Mouse (Mus musculus) heart, embryonic 12.5 days (tissue): ENCODE data around the gene Rpl7a. TPM values are rescaled to one million over a fixed set of nuclear protein-coding genes. Genes with fewer than 3 reads are reported as not detected.

Experiments used
- ATAC-seq: fragments of 200-750 bp; cut with Nextera tagmentation; 2 replicates; pipeline ENCODE4 v1.8.0; 2017; ENCODE audit warnings: moderate TSS enrichment, moderate library complexity; ENCODE audit not compliant: insufficient number of reproducible peaks, low FRiP score
- H3K27ac ChIP-seq: fragments of 300-500 bp; sonication (generic); 2 replicates; pipeline ENCODE4 v1.5.1; 2016; ENCODE audit warnings: mild to moderate bottlenecking, moderate library complexity; ENCODE audit not compliant: poor library complexity, severe bottlenecking
- H3K27me3 ChIP-seq: fragments of 300-500 bp; sonication (generic); replicated peaks from 2 replicates; pipeline ENCODE4 v1.6.1; 2016; ENCODE audit warnings: mild to moderate bottlenecking, moderate library complexity
- H3K36me3 ChIP-seq: fragments of 300-500 bp; sonication (generic); 2 replicates; pipeline ENCODE4 v1.6.1; 2016; ENCODE audit warnings: mild to moderate bottlenecking, moderate library complexity
- H3K4me1 ChIP-seq: fragments of 300-500 bp; sonication (generic); replicated peaks from 2 replicates; pipeline ENCODE4 v1.6.1; 2016; ENCODE audit warnings: mild to moderate bottlenecking
- H3K4me2 ChIP-seq: fragments of 300-500 bp; sonication (generic); 2 replicates; pipeline ENCODE4 v1.6.1; 2016; ENCODE audit warnings: mild to moderate bottlenecking, moderate library complexity
- H3K4me3 ChIP-seq: fragments of 300-500 bp; sonication (generic); 2 replicates; pipeline ENCODE4 v1.5.1; 2016; ENCODE audit warnings: mild to moderate bottlenecking
- H3K9ac ChIP-seq: fragments of 300-500 bp; sonication (generic); 2 replicates; pipeline ENCODE4 v1.6.1; 2016; ENCODE audit warnings: mild to moderate bottlenecking, moderate library complexity
- H3K9me3 ChIP-seq: fragments of 300-500 bp; sonication (generic); replicated peaks from 2 replicates; pipeline ENCODE4 v1.6.1; 2016; ENCODE audit warnings: mild to moderate bottlenecking, moderate library complexity
- WGBS: fragments of 180-500 bp; shearing (Covaris S2); methylation state at CpG from one replicate; pipeline ENCODE4 v1.1.7; 2016; 5-methylcytosine and 5-hydroxymethylcytosine counted together
- polyA plus RNA-seq: library from polyadenylated mRNA; unstranded; fragments of >200 nt; fragmentation: Nextera tagmentation; extraction: Ambion mirVana; gene quantifications from 2 replicates; pipeline ENCODE4 v1.2.1, GENCODE M21; 2016

Gene Rpl7a
- polyA plus RNA-seq, 1 experiment from 2014 or later = 333 TPM

DNA sequence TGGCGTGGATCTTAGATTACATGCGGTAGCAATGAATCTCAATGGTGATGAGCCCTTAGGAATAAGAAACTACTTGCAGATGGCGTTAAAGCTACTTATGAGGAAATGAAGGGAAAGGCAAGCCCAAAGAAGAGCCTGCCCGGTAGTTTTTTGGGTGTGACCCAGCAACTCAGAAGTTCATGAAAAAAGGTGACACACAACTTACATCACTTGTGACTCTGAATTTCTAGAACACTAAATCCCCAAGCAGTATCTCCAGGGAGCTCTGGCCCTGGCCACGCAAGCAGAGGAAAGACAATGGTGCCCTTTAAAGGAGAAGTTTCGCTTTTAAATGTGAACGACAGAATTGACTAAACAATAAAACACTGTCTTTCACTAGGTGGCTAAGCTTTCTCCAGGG, 7.3 kb upstream of the Rpl7a start:
- peaks cover 56% of the 10 kb centered on the region for H3K36me3 ChIP-seq
- no peak for ATAC-seq
- WGBS = 13% methylated on average over 7 of the region's 7 CpGs
- H3K9me3 ChIP-seq = no peaks in the 10 kb centered on the region
- H3K4me2 ChIP-seq = peak overlapping the region; percentile 83
- peaks cover 21% of the 10 kb centered on the region for H3K4me1 ChIP-seq
- peak overlapping the region; percentile 89 for H3K4me3 ChIP-seq
- no peaks in the 10 kb centered on the region for H3K27me3 ChIP-seq
- H3K27ac ChIP-seq = peak overlapping the region; percentile 79
- H3K9ac ChIP-seq = peak overlapping the region; percentile 84

GRCm38 (mm10) chr2:26905936-26906335, 4.6 kb upstream of the Rpl7a start:
- H3K36me3 ChIP-seq = peaks cover 39% of the 10 kb centered on the region
- WGBS = 93% methylated on average over 2 of the region's 2 CpGs
- ATAC-seq = no peak
- H3K9me3 ChIP-seq = no peaks in the 10 kb centered on the region
- H3K4me3 ChIP-seq = no peak overlapping the region
- H3K4me2 ChIP-seq = no peak overlapping the region
- no peak overlapping the region for H3K9ac ChIP-seq
- peaks cover 36% of the 10 kb centered on the region for H3K4me1 ChIP-seq
- no peaks in the 10 kb centered on the region for H3K27me3 ChIP-seq
- H3K27ac ChIP-seq = no peak overlapping the region

- no peak for ATAC-seq
- Histone ChIP-seq H3K9ac (no peak overlapping the region), H3K27me3 (no peaks in the 10 kb centered on the region), H3K4me3 (no peak overlapping the region), H3K27ac (no peak overlapping the region), H3K36me3 (peaks cover 40% of the 10 kb centered on the region), H3K4me1 (peaks cover 34% of the 10 kb centered on the region), H3K4me2 (no peak overlapping the region), H3K9me3 (no peaks in the 10 kb centered on the region)
- 92% methylated on average over 3 of the region's 3 CpGs for WGBS
Measured at GRCm38 (mm10) chr2:26906431-26906830, 4.1 kb upstream of the Rpl7a start.

- peaks cover 47% of the 10 kb centered on the region for H3K36me3 ChIP-seq
- no peak overlapping the region for H3K4me2 ChIP-seq
- H3K9ac ChIP-seq = no peak overlapping the region
- H3K27ac ChIP-seq = no peak overlapping the region
- peaks cover 34% of the 10 kb centered on the region for H3K4me1 ChIP-seq
- no peak overlapping the region for H3K4me3 ChIP-seq
- H3K9me3 ChIP-seq = no peaks in the 10 kb centered on the region
- no peak for ATAC-seq
- WGBS = 58% methylated on average over 4 of the region's 4 CpGs
- H3K27me3 ChIP-seq = no peaks in the 10 kb centered on the region
Measured at GRCm38 (mm10) chr2:26907109-26907508, 3.5 kb upstream of the Rpl7a start.

- Histone ChIP-seq H3K4me2 (peak overlapping the region; percentile 95), H3K36me3 (peaks cover 64% of the 10 kb centered on the region), H3K27me3 (no peaks in the 10 kb centered on the region), H3K9ac (peak overlapping the region; percentile 58), H3K4me1 (peaks cover 37% of the 10 kb centered on the region), H3K9me3 (no peaks in the 10 kb centered on the region), H3K4me3 (peak overlapping the region; percentile 79), H3K27ac (no peak overlapping the region)
- ATAC-seq = no peak
- WGBS = 77% methylated on average over 18 of the region's 18 CpGs
Measured at GRCm38 (mm10) chr2:26908710-26909386, 1.7 kb upstream of the Rpl7a start.

DNA sequence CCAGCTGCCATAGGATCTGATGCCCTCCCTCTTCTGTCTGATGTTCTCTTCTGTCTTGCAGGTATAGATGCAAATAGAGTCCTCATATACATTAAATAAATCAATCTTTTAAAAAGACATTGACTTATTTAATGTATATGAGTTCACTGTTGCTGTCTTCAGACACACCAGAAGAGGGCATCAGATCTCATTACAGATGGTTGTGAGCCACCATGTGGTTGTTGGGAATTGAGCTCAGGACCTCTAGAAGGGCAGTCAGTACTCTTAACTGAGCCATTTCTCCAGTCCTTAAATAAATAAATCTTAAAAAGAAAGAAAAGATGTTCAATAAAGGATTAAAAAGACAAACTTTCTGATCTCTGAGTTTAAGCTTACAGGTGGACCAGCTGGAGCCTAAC, 1.2 kb upstream of the Rpl7a start:
- Histone ChIP-seq H3K27me3 (no peaks in the 10 kb centered on the region), H3K27ac (peak overlapping the region; percentile 86; the same call in 1 of the 2 replicates), H3K4me3 (peak overlapping the region; percentile 79), H3K9ac (peak overlapping the region; percentile 84), H3K4me1 (peaks cover 34% of the 10 kb centered on the region), H3K36me3 (peaks cover 66% of the 10 kb centered on the region), H3K4me2 (peak overlapping the region; percentile 95), H3K9me3 (no peaks in the 10 kb centered on the region)
- ATAC-seq = no peak

- H3K9me3 ChIP-seq = no peaks in the 10 kb centered on the region
- H3K4me2 ChIP-seq = peak overlapping the region; percentile 95
- H3K4me3 ChIP-seq = peak overlapping the region; percentile 79
- H3K36me3 ChIP-seq = peaks cover 55% of the 10 kb centered on the region
- peak; percentile 56 for ATAC-seq
- H3K27me3 ChIP-seq = no peaks in the 10 kb centered on the region
- H3K9ac ChIP-seq = peak overlapping the region; percentile 96
- peaks cover 44% of the 10 kb centered on the region for H3K4me1 ChIP-seq
- H3K27ac ChIP-seq = peak overlapping the region; percentile 91
- 1% methylated on average over 37 of the region's 37 CpGs for WGBS
Measured at GRCm38 (mm10) chr2:26910994-26911765, 616 bp downstream of the Rpl7a start.

- WGBS = 80% methylated on average over 5 of the region's 5 CpGs
- peak overlapping the region; percentile 95 for H3K4me2 ChIP-seq
- no peaks in the 10 kb centered on the region for H3K27me3 ChIP-seq
- H3K4me3 ChIP-seq = peak overlapping the region; percentile 79
- peaks cover 44% of the 10 kb centered on the region for H3K36me3 ChIP-seq
- H3K9ac ChIP-seq = peak overlapping the region; percentile 96
- H3K4me1 ChIP-seq = peaks cover 51% of the 10 kb centered on the region
- no peak for ATAC-seq
- no peak overlapping the region for H3K27ac ChIP-seq
- no peaks in the 10 kb centered on the region for H3K9me3 ChIP-seq
Measured at GRCm38 (mm10) chr2:26912253-26912770, 1.7 kb downstream of the Rpl7a start.

DNA sequence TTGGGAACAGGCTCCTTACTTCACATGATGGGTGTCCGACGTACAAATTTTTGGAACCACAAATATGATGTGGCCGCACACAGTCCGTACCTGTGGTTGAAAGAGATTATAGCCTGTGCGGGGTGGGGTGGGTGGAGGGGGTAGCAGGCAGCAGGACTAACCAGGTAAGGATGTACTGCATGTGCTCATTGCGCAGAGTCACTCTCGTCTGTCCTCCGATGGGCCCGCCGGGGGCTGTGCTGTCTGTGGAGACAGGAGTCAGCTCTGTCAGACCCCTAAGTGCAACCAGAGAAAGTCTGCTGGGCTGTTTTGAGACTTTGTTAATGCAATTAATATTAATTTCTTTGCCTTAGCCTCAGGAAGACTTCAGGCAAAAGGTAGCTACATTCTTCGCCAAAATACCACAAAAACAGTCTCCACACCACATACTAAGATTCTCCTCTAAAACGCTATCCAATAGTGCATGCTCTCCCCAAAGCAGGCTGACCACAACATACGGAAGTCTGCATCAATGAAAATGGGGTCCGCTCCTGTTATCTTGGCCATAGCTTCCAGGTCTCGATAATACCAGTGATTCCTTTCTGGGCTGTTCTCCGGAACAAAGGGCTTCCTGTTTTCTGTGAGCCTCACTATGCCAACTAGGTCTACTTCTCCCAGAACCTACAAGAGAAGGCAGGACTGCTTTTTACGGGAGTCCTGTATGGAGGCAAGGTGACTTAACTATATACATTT, 3.0 kb downstream of the Rpl7a start:
- no peak for ATAC-seq
- Histone ChIP-seq H3K4me2 (no peak overlapping the region), H3K27ac (no peak overlapping the region), H3K9ac (no peak overlapping the region), H3K27me3 (no peaks in the 10 kb centered on the region), H3K9me3 (no peaks in the 10 kb centered on the region), H3K36me3 (peaks cover 46% of the 10 kb centered on the region), H3K4me1 (peaks cover 57% of the 10 kb centered on the region), H3K4me3 (no peak overlapping the region)
- 75% methylated on average over 17 of the region's 17 CpGs for WGBS

DNA sequence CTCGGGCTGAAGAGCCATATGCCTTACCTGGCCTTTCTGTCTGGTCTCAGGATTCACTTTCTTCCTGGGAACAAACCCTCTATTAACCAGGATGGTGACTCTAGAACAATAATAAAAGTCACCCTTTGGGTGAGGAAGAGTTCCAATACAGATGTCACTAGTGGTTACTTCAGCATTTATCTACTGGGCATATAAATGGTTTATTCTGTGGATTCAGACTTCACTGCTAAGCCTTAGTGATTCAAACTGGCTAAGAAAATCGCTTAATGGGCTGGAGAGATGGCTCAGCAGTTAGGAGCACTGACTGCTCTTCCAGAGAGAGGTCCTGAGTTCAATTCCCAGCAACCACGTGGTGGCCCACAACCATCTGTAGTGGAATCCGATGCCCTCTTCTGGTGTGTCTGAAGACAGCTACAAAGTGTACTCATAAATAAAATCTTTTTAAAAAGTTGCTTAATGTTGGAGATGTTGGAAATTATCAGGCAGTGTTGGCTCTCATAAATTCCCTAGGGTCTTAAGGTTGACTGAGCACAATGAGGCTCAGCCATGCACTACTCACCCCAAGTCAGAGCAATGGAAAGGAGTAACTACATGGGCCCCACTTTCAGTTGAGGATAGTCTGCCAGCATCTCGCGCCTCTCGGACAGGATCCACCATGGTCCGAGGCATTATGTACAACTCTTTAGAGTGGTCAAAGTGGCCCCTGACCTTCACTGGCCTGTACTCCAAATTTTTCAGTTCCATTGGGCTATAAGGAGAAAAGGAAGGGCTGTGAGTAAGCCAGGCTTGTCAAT, 3.8 kb downstream of the Rpl7a start:
- WGBS = 63% methylated on average over 8 of the region's 8 CpGs
- H3K4me3 ChIP-seq = no peak overlapping the region

More for the DNA sequence above, 3.8 kb downstream of the Rpl7a start:
- Histone ChIP-seq H3K4me1 (peaks cover 49% of the 10 kb centered on the region), H3K36me3 (peaks cover 54% of the 10 kb centered on the region), H3K27ac (no peak overlapping the region), H3K9ac (no peak overlapping the region), H3K27me3 (no peaks in the 10 kb centered on the region), H3K4me2 (no peak overlapping the region; the same call in 1 of the 2 replicates), H3K9me3 (no peaks in the 10 kb centered on the region)
- ATAC-seq = no peak
